Mouse (Mus musculus) retina, embryonic 14.5 days (tissue): Measurements from ENCODE around the gene Gprin1.

ENCODE experiments used
- DNase-seq: peaks from one replicate; pipeline ENCODE4 v3.0.0-alpha.2; 2015; ENCODE audit warnings: low spot score

Gene Gprin1

GRCm38 (mm10) chr13:54726131-54726530 lies 23.5 kb downstream of the Gprin1 start:
- DNase-seq: no peak

GRCm38 (mm10) chr13:54723143-54723542 lies 26.5 kb downstream of the Gprin1 start:
- DNase-seq: no peak

GRCm38 (mm10) chr13:54716916-54717315 lies 32.8 kb downstream of the Gprin1 start:
- peak; percentile 78 for DNase-seq

GRCm38 (mm10) chr13:54714996-54715395 lies 34.7 kb downstream of the Gprin1 start:
- DNase-seq: no peak

GRCm38 (mm10) chr13:54714393-54714792 lies 35.3 kb downstream of the Gprin1 start:
- DNase-seq: peak; percentile 32

GRCm38 (mm10) chr13:54710866-54711265 lies 38.8 kb downstream of the Gprin1 start:
- DNase-seq: no peak

- no peak for DNase-seq
These were observed 44.8 kb downstream of the Gprin1 start for GRCm38 (mm10) chr13:54704890-54705289.

GRCm38 (mm10) chr13:54702507-54702906 lies 47.2 kb downstream of the Gprin1 start:
- DNase-seq: no peak

- DNase-seq: no peak
These were observed 48.4 kb downstream of the Gprin1 start, which contains the start of gene Cdhr2 for GRCm38 (mm10) chr13:54701243-54701642. Cdhr2 (plus strand) TSS chr13:54701461.

GRCm38 (mm10) chr13:54695479-54696230 lies 54.0 kb downstream of the Gprin1 start:
- no peak for DNase-seq

- peak; percentile 87 for DNase-seq
These were observed 55.2 kb downstream of the Gprin1 start for GRCm38 (mm10) chr13:54694348-54695060.

GRCm38 (mm10) chr13:54693558-54694347 lies 55.9 kb downstream of the Gprin1 start, which contains the start of gene Rnf44:
Rnf44 (minus strand) TSS chr13:54693907.
- peak; percentile 99 for DNase-seq

GRCm38 (mm10) chr13:54692711-54693557 lies 56.7 kb downstream of the Gprin1 start:
- peak; percentile 12 for DNase-seq

GRCm38 (mm10) chr13:54691737-54692136 lies 57.9 kb downstream of the Gprin1 start:
- no peak for DNase-seq

- no peak for DNase-seq
These were observed 59.4 kb downstream of the Gprin1 start for GRCm38 (mm10) chr13:54690151-54690740.

GRCm38 (mm10) chr13:54687575-54688424 lies 61.9 kb downstream of the Gprin1 start:
- DNase-seq: peak; percentile 95

- DNase-seq: peak; percentile 84
These were observed 62.6 kb downstream of the Gprin1 start for GRCm38 (mm10) chr13:54687096-54687495.
